Mouse (Mus musculus): Measurements from ENCODE around the gene Med13l.

Gene Med13l

GRCm38 (mm10) chr5:118812947-118813401 is 252.5 kb downstream of the Med13l start:
- DNase-seq: no peak

- DNase-seq: peak in 1 of 2 experiments; percentile 5
These were observed 253.6 kb downstream of the Med13l start for GRCm38 (mm10) chr5:118814052-118814451.

Data from spleen, adult 18-20 months (tissue).